Comparison of ENCODE assay signal across 8 mouse cellular contexts in the genomic region with DNA sequence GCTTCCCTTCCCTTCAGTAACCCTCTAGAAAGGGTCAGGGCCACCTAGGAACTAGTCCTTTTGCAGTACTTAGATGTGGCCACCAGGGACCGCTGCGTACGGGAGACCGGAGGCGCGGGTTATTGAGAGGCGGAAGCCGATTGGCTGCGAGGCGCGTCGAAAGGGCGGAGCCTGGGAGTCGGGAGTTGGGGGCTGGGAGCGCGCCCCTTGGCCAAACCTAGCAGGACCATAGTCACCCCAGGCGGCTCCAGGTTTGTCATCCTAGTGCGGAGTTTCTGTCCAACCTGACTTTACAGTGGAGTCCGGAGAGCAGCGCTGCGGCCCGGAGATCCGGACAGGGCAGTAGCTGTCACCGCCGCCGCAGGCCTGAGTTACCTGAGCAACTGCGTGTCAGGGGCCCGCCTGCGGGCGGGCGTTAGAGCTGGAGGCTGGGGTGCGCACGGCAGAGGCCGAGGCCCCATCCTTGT. TPM values are rescaled to one million over a fixed set of nuclear protein-coding genes. Genes with fewer than 3 reads are reported as not detected.
DNase-seq lines count a peak whose midpoint lies in the region; ATAC-seq lines count a peak whose summit lies in the region.

No protein-coding gene starts in this region.

- peak; percentile 91 to 94 for DNase-seq in CD8-positive naive resting alpha-beta T cell, adult 2 months (ENCODE audit: low read depth in 2 of 2, low spot score in 2 of 2)
- peak; percentile 92 for DNase-seq in c-Kit-negative CD71-positive TER-119-positive erythroid progenitor cells, embryonic 14.5 days (ENCODE audit: low read depth, low spot score)
- peak; percentile 71 for DNase-seq in fibroblast of lung, adult 2 months (ENCODE audit: low read depth)
- DNase-seq in kidney, postnatal 14 days: peak; percentile 95
- peak; percentile 97 for DNase-seq in naive thymus-derived CD4-positive, alpha-beta T cell, adult 2 months (ENCODE audit: low read depth)
- DNase-seq in splenic B cell, adult 2 months (ENCODE audit: low read depth, low spot score): peak; percentile 95

- peak overlapping the region; percentile 80 for H3K9ac ChIP-seq in heart, embryonic 14.5 days (ENCODE audit: low read length)
- peak overlapping the region; percentile 87 for H3K9ac ChIP-seq in liver, embryonic 12.5 days

- no peaks in the 10 kb centered on the region for H3K36me3 ChIP-seq in heart, embryonic 14.5 days (ENCODE audit: control insufficient read depth, insufficient read depth, low read length)
- no peaks in the 10 kb centered on the region for H3K36me3 ChIP-seq in liver, embryonic 12.5 days
- no peaks in the 10 kb centered on the region for H3K36me3 ChIP-seq in splenic B cell, adult 2 months (ENCODE audit: control insufficient read depth, insufficient read depth, low read length, poor library complexity, severe bottlenecking)

- H3K4me3 ChIP-seq in heart, embryonic 14.5 days (ENCODE audit: control insufficient read depth in 1 of 2, insufficient read depth in 1 of 2, low read depth in 1 of 2, low read length in 2 of 2): peak overlapping the region; percentile 58 to 88
- peak overlapping the region; percentile 82 for H3K4me3 ChIP-seq in liver, embryonic 12.5 days

- H3K27me3 ChIP-seq in heart, embryonic 14.5 days (ENCODE audit: control insufficient read depth, insufficient read depth, low read length): peaks cover 24% of the 10 kb centered on the region
- no peaks in the 10 kb centered on the region for H3K27me3 ChIP-seq in liver, embryonic 12.5 days (replicated peaks)
- H3K27me3 ChIP-seq in splenic B cell, adult 2 months (ENCODE audit: control insufficient read depth, insufficient read depth, low read length, poor library complexity, severe bottlenecking): no peaks in the 10 kb centered on the region

- H3K27ac ChIP-seq in heart, embryonic 14.5 days (replicated peaks in 1 of 2; ENCODE audit: control insufficient read depth in 1 of 2, insufficient read depth in 1 of 2, low read depth in 2 of 2, low read length in 2 of 2): peak overlapping the region in 1 of 2 experiments; percentile 41; a peak in 2 of 4 replicates
- peak overlapping the region; percentile 93 for H3K27ac ChIP-seq in liver, embryonic 12.5 days

- H3K4me1 ChIP-seq in heart, embryonic 14.5 days (ENCODE audit: control insufficient read depth in 2 of 2, insufficient read depth in 2 of 2, low read length in 2 of 2): peaks cover 6 to 14% of the 10 kb centered on the region in 2 experiments; a peak in 3 of 4 replicates
- peaks cover 59% of the 10 kb centered on the region for H3K4me1 ChIP-seq in liver, embryonic 12.5 days

- peak overlapping the region; percentile 82 for H3K4me2 ChIP-seq in heart, embryonic 14.5 days (ENCODE audit: low read length)
- H3K4me2 ChIP-seq in liver, embryonic 12.5 days: peak overlapping the region; percentile 93

- WGBS in heart, embryonic 14.5 days: under 1% methylated on average over 34 of the region's 34 CpGs
- 3% methylated on average over 34 of the region's 34 CpGs for WGBS in liver, embryonic 12.5 days (ENCODE audit: insufficient replicate concordance)

- peak; percentile 79 for ATAC-seq in heart, embryonic 14.5 days (ENCODE audit: insufficient number of reproducible peaks, insufficient read depth, low FRiP score, low read depth)
- peak; percentile 87 for ATAC-seq in liver, embryonic 12.5 days

- H3K9me3 ChIP-seq in heart, embryonic 14.5 days (ENCODE audit: control insufficient read depth, low read length): no peaks in the 10 kb centered on the region
- no peaks in the 10 kb centered on the region for H3K9me3 ChIP-seq in liver, embryonic 12.5 days (replicated peaks)

RNA-seq across cellular contexts. Expression of gene Stim1, which starts 0.5 kb away (rescaled TPM):
- polyA plus RNA-seq in heart, embryonic 14.5 days (2014; fragmentation: Nextera tagmentation; extraction: Ambion mirVana): 13.1 and 15.0 TPM in 2 replicates
- 19.5 and 19.9 TPM in 2 replicates for polyA plus RNA-seq in liver, embryonic 12.5 days (2016; fragmentation: Nextera tagmentation; extraction: Ambion mirVana)

RNA-seq across cellular contexts. Expression of gene Rhog, which starts 11.3 kb away (rescaled TPM):
- 43.8 and 46.2 TPM in 2 replicates for polyA plus RNA-seq in heart, embryonic 14.5 days (2014; fragmentation: Nextera tagmentation; extraction: Ambion mirVana)
- 61.3 and 63.3 TPM in 2 replicates for polyA plus RNA-seq in liver, embryonic 12.5 days (2016; fragmentation: Nextera tagmentation; extraction: Ambion mirVana)

RNA-seq across cellular contexts. Expression of gene Pgap2, which starts 57.1 kb away (rescaled TPM):
- polyA plus RNA-seq in heart, embryonic 14.5 days (2014; fragmentation: Nextera tagmentation; extraction: Ambion mirVana): 63.5 and 70.1 TPM in 2 replicates
- 28.5 and 28.6 TPM in 2 replicates for polyA plus RNA-seq in liver, embryonic 12.5 days (2016; fragmentation: Nextera tagmentation; extraction: Ambion mirVana)

RNA-seq across cellular contexts. Expression of gene Nup98, which starts 57.2 kb away (rescaled TPM):
- 27.3 and 27.6 TPM in 2 replicates for polyA plus RNA-seq in heart, embryonic 14.5 days (2014; fragmentation: Nextera tagmentation; extraction: Ambion mirVana)
- 30.4 and 31.0 TPM in 2 replicates for polyA plus RNA-seq in liver, embryonic 12.5 days (2016; fragmentation: Nextera tagmentation; extraction: Ambion mirVana)
